Mouse (Mus musculus): Measurements from ENCODE around the gene Cbll1. TPM values are rescaled to one million over a fixed set of nuclear protein-coding genes. Genes with fewer than 3 reads are reported as not detected.

Cbll1 gene
- polyA plus RNA-seq (2014; fragmentation: Illumina TruSeq; extraction: RNeasy Lipid Tissue Mini Kit (QIAGEN cat#74804)): 66.4 TPM

GRCm38 (mm10) chr12:31499314-31500131 lies at the start of gene Cbll1:
Cbll1 (minus strand) TSS chr12:31499616.

Other genes starting within 250 kb of the Cbll1 start
- 68.5 TPM for gene Lamb1, start 234.4 kb downstream of the Cbll1 start, polyA plus RNA-seq (2014; fragmentation: Illumina TruSeq; extraction: RNeasy Lipid Tissue Mini Kit (QIAGEN cat#74804))
- gene Dld, start 148.2 kb downstream of the Cbll1 start, polyA plus RNA-seq (2014; fragmentation: Illumina TruSeq; extraction: RNeasy Lipid Tissue Mini Kit (QIAGEN cat#74804)): 475 TPM
- gene Slc26a3, start 108.7 kb downstream of the Cbll1 start, polyA plus RNA-seq (2014; fragmentation: Illumina TruSeq; extraction: RNeasy Lipid Tissue Mini Kit (QIAGEN cat#74804)): 1.3 TPM
- gene Slc26a4, start 60.4 kb upstream of the Cbll1 start, polyA plus RNA-seq (2014; fragmentation: Illumina TruSeq; extraction: RNeasy Lipid Tissue Mini Kit (QIAGEN cat#74804)): not detected
- gene Bcap29, start 135.0 kb upstream of the Cbll1 start, polyA plus RNA-seq (2014; fragmentation: Illumina TruSeq; extraction: RNeasy Lipid Tissue Mini Kit (QIAGEN cat#74804)): 145 TPM
- 15.1 TPM for gene Dus4l, start 155.2 kb upstream of the Cbll1 start, polyA plus RNA-seq (2014; fragmentation: Illumina TruSeq; extraction: RNeasy Lipid Tissue Mini Kit (QIAGEN cat#74804))
- gene Cog5, start 155.3 kb upstream of the Cbll1 start, polyA plus RNA-seq (2014; fragmentation: Illumina TruSeq; extraction: RNeasy Lipid Tissue Mini Kit (QIAGEN cat#74804)): 98.5 TPM
- gene Gpr22, start 214.3 kb upstream of the Cbll1 start, polyA plus RNA-seq (2014; fragmentation: Illumina TruSeq; extraction: RNeasy Lipid Tissue Mini Kit (QIAGEN cat#74804)): 0.11 TPM